Mouse (Mus musculus): ENCODE results near the gene Myo18a.

- TF ChIP-seq MAFK (IDR thresholded peaks at IDR 0.05; ENCODE audit: insufficient read depth, low read depth, low read length) (no peak), ZNF384 (IDR thresholded peaks at IDR 0.05; ENCODE audit: low read depth, low read length) (no peak), ZC3H11A (IDR thresholded peaks at IDR 0.05; ENCODE audit: borderline replicate concordance, low read depth, low read length) (no peak), CHD2 (IDR thresholded peaks at IDR 0.05; ENCODE audit: low read depth, low read length) (no peak), HCFC1 (IDR thresholded peaks at IDR 0.05; ENCODE audit: borderline replicate concordance, insufficient read depth, low read length) (no peak)
Observed at GRCm38 (mm10) chr11:77908468-77908867, 145.4 kb downstream of the Myo18a start.

All from ES-E14 (cell line).